Mouse (Mus musculus): Measurements from ENCODE around the gene Gkap1. TPM values are rescaled to one million over a fixed set of nuclear protein-coding genes. Genes with fewer than 3 reads are reported as not detected.

Gene Gkap1
- total RNA-seq, 2 experiments from 2014 or later: 10.0 to 16.6 TPM

GRCm38 (mm10) chr13:58204986-58205385 lies 70.5 kb downstream of the Gkap1 start:
- ATAC-seq (ENCODE audit: poor library complexity, severe bottlenecking): peak; percentile 96

- ATAC-seq (ENCODE audit: poor library complexity, severe bottlenecking): no peak
Observed at GRCm38 (mm10) chr13:58204202-58204601, 71.3 kb downstream of the Gkap1 start.

GRCm38 (mm10) chr13:58202903-58203302 lies 72.6 kb downstream of the Gkap1 start:
- no peak for ATAC-seq (ENCODE audit: poor library complexity, severe bottlenecking)

DNA sequence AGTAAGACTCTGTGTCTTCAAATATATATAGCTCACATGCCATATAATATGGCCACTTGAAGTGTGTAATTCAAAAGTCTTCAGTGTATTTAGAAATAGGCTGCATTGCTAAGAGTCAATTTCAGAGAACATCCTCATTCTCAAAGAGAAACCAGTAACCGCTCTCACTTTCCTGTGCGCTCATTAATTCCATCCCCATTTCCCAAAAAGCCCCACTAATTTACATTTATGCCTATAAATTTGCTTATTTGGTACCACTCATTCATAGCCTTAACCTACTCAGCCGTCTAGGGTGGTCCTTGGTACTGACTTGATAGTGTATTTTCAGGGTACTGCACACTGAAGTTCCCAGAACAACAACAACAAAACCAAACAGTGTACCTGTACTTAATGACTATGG lies 73.6 kb downstream of the Gkap1 start:
- ATAC-seq (ENCODE audit: poor library complexity, severe bottlenecking): no peak

DNA sequence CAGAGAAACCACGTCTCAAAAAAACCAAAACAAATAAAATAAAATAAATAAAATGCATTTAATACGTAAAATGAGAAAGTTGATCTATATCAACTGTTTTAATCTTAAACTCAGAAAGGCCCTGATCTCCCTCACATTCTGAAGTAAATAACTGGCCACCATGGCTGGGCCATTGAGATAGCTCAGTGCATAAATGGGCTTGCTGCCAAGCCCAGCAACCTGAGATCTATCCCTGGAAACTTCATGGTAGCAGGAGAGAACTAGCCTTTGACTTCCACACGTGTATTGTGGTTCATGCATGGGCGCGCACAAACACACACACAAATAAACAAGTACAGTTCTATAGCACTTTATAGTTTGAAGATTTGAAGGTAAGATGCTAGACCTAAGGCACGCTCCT lies 74.2 kb downstream of the Gkap1 start:
- ATAC-seq (ENCODE audit: poor library complexity, severe bottlenecking): no peak

DNA sequence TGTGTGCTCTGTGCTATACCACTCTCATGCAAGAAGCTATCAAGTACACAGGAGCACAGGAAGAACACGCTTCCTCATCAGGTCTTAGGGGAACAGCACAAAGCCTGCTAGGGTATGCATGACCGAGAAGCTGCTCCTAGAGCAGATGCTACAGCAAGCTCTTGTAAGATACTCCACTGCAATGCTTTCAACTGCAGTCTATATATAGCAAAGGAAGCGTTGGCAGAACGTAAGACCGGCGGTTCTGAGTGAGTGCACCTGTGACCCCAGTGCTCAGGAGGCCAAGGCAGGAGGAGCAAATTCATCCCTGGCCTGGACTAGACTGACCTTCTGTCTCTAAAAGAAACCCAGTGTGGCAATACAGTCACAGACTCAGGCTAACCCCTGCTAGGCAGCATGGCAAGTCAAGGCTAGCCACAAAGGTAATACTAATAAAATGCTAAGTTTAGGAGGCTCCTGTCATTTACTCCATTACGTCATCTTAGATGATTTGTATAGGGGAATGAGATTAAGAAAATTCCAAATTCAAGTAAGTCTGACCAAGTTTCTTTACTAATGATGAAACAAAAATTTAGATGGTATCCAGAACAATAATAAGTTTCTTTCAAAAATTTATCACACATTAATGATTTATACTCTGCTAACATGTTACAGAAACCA lies 77.4 kb downstream of the Gkap1 start:
- no peak for ATAC-seq (ENCODE audit: poor library complexity, severe bottlenecking)

- no peak for ATAC-seq (ENCODE audit: poor library complexity, severe bottlenecking)
Observed at GRCm38 (mm10) chr13:58197211-58197610, 78.3 kb downstream of the Gkap1 start.

- ATAC-seq (ENCODE audit: poor library complexity, severe bottlenecking): no peak
Observed at GRCm38 (mm10) chr13:58194908-58195307, 80.6 kb downstream of the Gkap1 start.

DNA sequence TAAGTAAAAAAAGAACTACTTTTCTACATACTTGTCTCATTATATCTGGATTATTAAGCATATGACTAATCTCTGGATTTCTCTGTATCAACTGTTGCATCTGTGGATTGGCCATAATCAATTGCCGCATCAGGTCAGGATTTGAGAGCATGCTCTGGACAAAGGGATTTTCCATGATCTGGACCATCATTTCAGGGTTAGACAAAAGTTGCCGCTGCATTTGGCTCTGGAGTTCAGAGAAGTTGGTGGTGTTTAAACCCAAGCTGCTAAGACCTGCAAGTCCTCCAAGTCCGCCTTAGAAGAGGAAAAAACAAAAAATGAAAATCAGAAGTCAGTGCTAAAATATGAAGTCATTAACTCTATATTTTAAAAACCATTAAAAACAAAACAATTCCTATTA lies 82.3 kb downstream of the Gkap1 start:
- ATAC-seq (ENCODE audit: poor library complexity, severe bottlenecking): no peak

- ATAC-seq (ENCODE audit: poor library complexity, severe bottlenecking): no peak
Observed at GRCm38 (mm10) chr13:58192146-58192545, 83.4 kb downstream of the Gkap1 start.

DNA sequence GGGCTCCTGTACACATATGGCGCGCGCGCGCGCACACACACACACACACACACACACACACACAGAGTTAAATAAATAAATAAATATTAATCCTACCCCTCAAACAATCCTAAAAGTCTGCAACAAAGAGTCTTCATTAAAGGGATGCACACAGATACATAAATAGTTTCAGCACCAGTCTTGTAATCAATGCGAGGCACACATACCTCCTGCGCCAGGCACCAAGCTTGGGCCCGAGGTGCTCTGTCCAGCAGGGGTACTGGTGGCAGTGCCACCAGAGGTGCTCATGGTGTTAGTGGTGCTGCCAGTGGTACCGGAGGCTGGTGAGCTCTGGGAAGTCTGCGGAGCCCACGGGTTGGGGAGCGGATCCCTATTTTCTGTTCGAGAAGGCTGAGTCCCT lies 84.0 kb downstream of the Gkap1 start:
- ATAC-seq (ENCODE audit: poor library complexity, severe bottlenecking): no peak

DNA sequence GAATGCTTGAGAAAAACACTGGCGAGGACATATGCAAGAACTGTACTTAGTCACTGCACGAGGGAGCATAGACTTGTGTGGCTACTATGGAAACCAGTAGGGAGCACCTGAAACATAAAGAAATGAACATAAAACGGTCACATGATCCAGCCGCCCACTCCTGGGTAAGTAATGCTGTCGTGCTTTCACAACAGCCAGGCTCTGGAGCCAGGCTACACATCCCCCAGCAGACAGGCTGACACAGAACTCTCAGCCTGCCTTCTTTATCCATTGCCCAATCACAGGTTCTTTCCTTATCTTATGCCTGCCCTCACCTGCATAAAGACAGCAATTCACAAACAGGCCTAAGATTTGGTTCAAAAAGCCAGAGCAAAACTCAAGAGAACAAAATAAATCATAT lies 86.0 kb downstream of the Gkap1 start:
- ATAC-seq (ENCODE audit: poor library complexity, severe bottlenecking): no peak

DNA sequence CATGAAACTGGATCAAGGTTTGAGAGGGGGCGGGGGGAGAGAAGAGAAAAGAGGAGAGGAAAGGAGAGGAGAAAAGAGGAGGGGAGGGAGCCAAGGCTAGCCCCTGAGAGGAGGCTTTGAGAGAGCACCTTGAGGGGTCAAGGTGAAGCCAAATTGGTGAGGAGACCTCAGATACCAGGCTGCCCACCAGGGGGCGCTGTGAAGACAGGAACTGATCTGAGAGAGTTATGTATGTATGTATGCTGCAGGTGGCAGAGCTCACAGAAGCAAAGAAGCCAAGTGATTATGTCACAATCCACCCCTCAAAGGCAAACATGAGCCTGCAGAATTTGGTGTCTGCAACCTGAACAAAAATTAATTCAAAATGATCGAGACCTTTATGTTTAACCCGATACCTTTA lies 87.1 kb downstream of the Gkap1 start:
- peak; percentile 98 for ATAC-seq (ENCODE audit: poor library complexity, severe bottlenecking)

DNA sequence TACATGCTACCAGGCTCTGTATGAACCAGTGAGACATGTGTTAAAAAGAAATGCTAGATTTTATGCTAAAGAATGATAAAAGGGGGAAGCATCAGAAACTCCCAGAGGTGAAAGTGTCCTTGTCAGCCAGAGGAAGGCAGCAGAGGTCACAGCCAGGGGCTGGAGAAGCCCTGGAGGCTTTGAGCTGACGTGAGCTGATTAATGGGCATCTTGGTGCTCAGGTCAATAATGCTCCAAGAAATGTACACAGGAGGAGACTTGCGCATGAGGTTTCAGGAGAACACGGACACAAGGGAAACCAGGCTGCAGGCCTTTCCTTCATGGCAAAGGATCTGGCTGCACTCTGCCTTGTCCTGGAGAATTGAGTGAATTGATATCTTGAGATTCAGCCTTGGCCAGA lies 87.7 kb downstream of the Gkap1 start:
- ATAC-seq (ENCODE audit: poor library complexity, severe bottlenecking): no peak

DNA sequence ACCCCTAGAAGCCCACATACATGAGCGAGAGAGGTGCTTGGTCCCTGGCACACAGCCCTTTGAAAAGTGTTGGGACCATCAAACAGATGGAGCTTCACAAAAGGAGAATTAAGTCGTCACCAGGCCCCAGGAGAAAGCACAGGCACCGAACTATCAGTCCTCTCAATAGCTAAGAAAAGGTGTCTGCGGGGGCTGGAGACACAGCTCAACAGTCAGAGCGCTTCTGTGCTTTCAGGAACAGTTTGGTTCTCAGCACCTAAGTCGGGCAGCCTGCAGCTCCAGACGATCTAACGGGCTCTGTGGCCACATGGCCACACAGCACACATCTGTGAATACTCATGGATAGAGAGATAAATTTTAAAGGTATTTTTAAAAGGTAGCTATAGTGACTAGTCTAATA lies 89.2 kb downstream of the Gkap1 start:
- no peak for ATAC-seq (ENCODE audit: poor library complexity, severe bottlenecking)

- no peak for ATAC-seq (ENCODE audit: poor library complexity, severe bottlenecking)
Observed at GRCm38 (mm10) chr13:58184111-58184510, 91.4 kb downstream of the Gkap1 start.

Other genes with a start within 250 kb of the Gkap1 start
- 0.07 and 0.09 TPM in 2 replicates for gene Klhl3, start 162.1 kb downstream of the Gkap1 start, total RNA-seq (2015)
- gene Klhl3, start 162.1 kb downstream of the Gkap1 start, total RNA-seq (2017): 0.11 and 0.12 TPM in 2 replicates
- gene Hnrnpa0, start 147.1 kb downstream of the Gkap1 start, total RNA-seq (2015): 68.3 and 78.2 TPM in 2 replicates
- 44.4 and 46.5 TPM in 2 replicates for gene Hnrnpa0, start 147.1 kb downstream of the Gkap1 start, total RNA-seq (2017)
- 52.9 and 53.8 TPM in 2 replicates for gene Idnk, start 118.0 kb downstream of the Gkap1 start, total RNA-seq (2015)
- 36.7 and 38.7 TPM in 2 replicates for gene Idnk, start 118.0 kb downstream of the Gkap1 start, total RNA-seq (2017)
- gene Ubqln1, start 60.0 kb downstream of the Gkap1 start, total RNA-seq (2015): 48.1 and 49.5 TPM in 2 replicates
- 55.3 and 61.5 TPM in 2 replicates for gene Ubqln1, start 60.0 kb downstream of the Gkap1 start, total RNA-seq (2017)
- not detected in 2 replicates for gene Kif27, start 83.4 kb upstream of the Gkap1 start, total RNA-seq (2015)
- gene Kif27, start 83.4 kb upstream of the Gkap1 start, total RNA-seq (2017): not detected in 2 replicates
- gene 2210016F16Rik, start 109.5 kb upstream of the Gkap1 start, total RNA-seq (2015): 20.8 and 21.8 TPM in 2 replicates
- 12.3 and 12.6 TPM in 2 replicates for gene 2210016F16Rik, start 109.5 kb upstream of the Gkap1 start, total RNA-seq (2017)
- gene Rmi1, start 126.5 kb upstream of the Gkap1 start, total RNA-seq (2015): 40.6 and 46.0 TPM in 2 replicates
- gene Rmi1, start 126.5 kb upstream of the Gkap1 start, total RNA-seq (2017): 23.6 and 25.5 TPM in 2 replicates
- 665 and 701 TPM in 2 replicates for gene Hnrnpk, start 127.6 kb upstream of the Gkap1 start, total RNA-seq (2015)
- gene Hnrnpk, start 127.6 kb upstream of the Gkap1 start, total RNA-seq (2017): 1,381 and 1,571 TPM in 2 replicates